Mouse (Mus musculus) urinary bladder, adult 18-20 months (tissue): ENCODE data around the gene Lmo2.
"Not testable (repeated sequence)": the region's sequence is repeated elsewhere in the genome, so short reads cannot be mapped to it uniquely, and the experiment has no call there.

Experiments
- DNase-seq, 2 experiments: peaks; one replicate each; pipeline ENCODE4 v3.0.0; 2022; ENCODE audit warnings: low spot score in 2 of 2, mixed read lengths in 2 of 2

Gene Lmo2

GRCm38 (mm10) chr2:103977716-103978115 is 19.9 kb downstream of the Lmo2 start:
- DNase-seq = no peak

- DNase-seq = peak; percentile 45 to 60
Observed at GRCm38 (mm10) chr2:103982250-103982649, 24.5 kb downstream of the Lmo2 start.

GRCm38 (mm10) chr2:103983146-103983545 is 25.4 kb downstream of the Lmo2 start:
- DNase-seq = no peak

- not testable (repeated sequence) for DNase-seq
Observed at GRCm38 (mm10) chr2:103987595-103987994, 29.8 kb downstream of the Lmo2 start.

- DNase-seq = no peak
Observed at GRCm38 (mm10) chr2:103989724-103990123, 31.9 kb downstream of the Lmo2 start.

GRCm38 (mm10) chr2:103991303-103991702 is 33.5 kb downstream of the Lmo2 start:
- DNase-seq = no peak

GRCm38 (mm10) chr2:103992162-103992561 is 34.4 kb downstream of the Lmo2 start:
- DNase-seq = no peak

- DNase-seq = no peak
Observed at GRCm38 (mm10) chr2:103992618-103993332, 35.0 kb downstream of the Lmo2 start.

GRCm38 (mm10) chr2:104001076-104001475 is 43.3 kb downstream of the Lmo2 start:
- no peak for DNase-seq

GRCm38 (mm10) chr2:104001861-104002260 is 44.1 kb downstream of the Lmo2 start:
- DNase-seq = no peak

GRCm38 (mm10) chr2:104002711-104003413 is 45.1 kb downstream of the Lmo2 start:
- DNase-seq = peak in 1 of 2 experiments; percentile 4

- no peak for DNase-seq
Observed at GRCm38 (mm10) chr2:104007793-104008519, 50.2 kb downstream of the Lmo2 start.

GRCm38 (mm10) chr2:104008853-104009252 is 51.1 kb downstream of the Lmo2 start:
- DNase-seq = not testable (repeated sequence)

- no peak for DNase-seq
Observed at GRCm38 (mm10) chr2:104023096-104023495, 65.3 kb downstream of the Lmo2 start.

GRCm38 (mm10) chr2:104024656-104025055 is 66.9 kb downstream of the Lmo2 start:
- no peak for DNase-seq

- peak; percentile 77 to 79 for DNase-seq
Observed at GRCm38 (mm10) chr2:104027458-104028138, 69.8 kb downstream of the Lmo2 start, which contains the start of gene Fbxo3. TSS of gene Fbxo3 (plus strand) at chr2:104027721.

- DNase-seq = peak in 1 of 2 experiments; percentile 11
Observed at GRCm38 (mm10) chr2:104028139-104028723, 70.4 kb downstream of the Lmo2 start, which contains the start of gene 4931422A03Rik. TSS of gene 4931422A03Rik (minus strand) at chr2:104028361.

GRCm38 (mm10) chr2:104029074-104029473 is 71.3 kb downstream of the Lmo2 start:
- no peak for DNase-seq

GRCm38 (mm10) chr2:104030381-104030780 is 72.6 kb downstream of the Lmo2 start:
- DNase-seq = no peak
